Mouse (Mus musculus) neural tube, embryonic 13.5 days (tissue): ENCODE data around the gene Rab3c. TPM values are rescaled to one million over a fixed set of nuclear protein-coding genes. Genes with fewer than 3 reads are reported as not detected.

Source experiments
- ATAC-seq: fragments of 200-750 bp; cut with Nextera tagmentation; 2 replicates; pipeline ENCODE4 v1.8.0; 2017; ENCODE audit warnings: low read depth, mild to moderate bottlenecking, moderate TSS enrichment, moderate library complexity
- H3K27ac ChIP-seq: fragments of 300-500 bp; sonication (generic); replicated peaks from 2 replicates; pipeline ENCODE4 v1.5.1; 2015; ENCODE audit warnings: moderate library complexity, mild to moderate bottlenecking, inconsistent platforms
- H3K27me3 ChIP-seq: fragments of 300-500 bp; sonication (generic); 2 replicates; pipeline ENCODE4 v1.6.1; 2015; ENCODE audit warnings: mild to moderate bottlenecking, inconsistent platforms
- H3K36me3 ChIP-seq: fragments of 300-500 bp; sonication (generic); 2 replicates; pipeline ENCODE4 v1.6.1; 2015; ENCODE audit warnings: mild to moderate bottlenecking, inconsistent platforms
- H3K4me1 ChIP-seq: fragments of 300-500 bp; sonication (generic); replicated peaks from 2 replicates; pipeline ENCODE4 v1.6.1; 2015; ENCODE audit warnings: inconsistent platforms
- H3K4me2 ChIP-seq: fragments of 300-500 bp; sonication (generic); 2 replicates; pipeline ENCODE4 v1.6.1; 2015; ENCODE audit warnings: inconsistent platforms, mild to moderate bottlenecking, moderate library complexity
- H3K4me3 ChIP-seq: fragments of 300-500 bp; sonication (generic); 2 replicates; pipeline ENCODE4 v1.5.1; 2015; ENCODE audit warnings: mild to moderate bottlenecking, inconsistent platforms
- H3K9ac ChIP-seq: fragments of 300-500 bp; sonication (generic); 2 replicates; pipeline ENCODE4 v1.6.1; 2015; ENCODE audit warnings: moderate library complexity, mild to moderate bottlenecking, inconsistent platforms
- H3K9me3 ChIP-seq: fragments of 300-500 bp; sonication (generic); 2 replicates; pipeline ENCODE4 v1.6.1; 2016; ENCODE audit warnings: inconsistent platforms
- WGBS: fragments of 180-500 bp; shearing (Covaris S2); methylation state at CpG from one replicate; pipeline ENCODE4 v1.1.7; 2015; 5-methylcytosine and 5-hydroxymethylcytosine counted together
- polyA plus RNA-seq: library from polyadenylated mRNA; unstranded; fragments of >200 nt; fragmentation: Nextera tagmentation; extraction: Ambion mirVana; gene quantifications from 2 replicates; pipeline ENCODE4 v1.2.1, GENCODE M21; 2015

Gene Rab3c
- polyA plus RNA-seq, 1 experiment from 2014 or later = 174 TPM

DNA sequence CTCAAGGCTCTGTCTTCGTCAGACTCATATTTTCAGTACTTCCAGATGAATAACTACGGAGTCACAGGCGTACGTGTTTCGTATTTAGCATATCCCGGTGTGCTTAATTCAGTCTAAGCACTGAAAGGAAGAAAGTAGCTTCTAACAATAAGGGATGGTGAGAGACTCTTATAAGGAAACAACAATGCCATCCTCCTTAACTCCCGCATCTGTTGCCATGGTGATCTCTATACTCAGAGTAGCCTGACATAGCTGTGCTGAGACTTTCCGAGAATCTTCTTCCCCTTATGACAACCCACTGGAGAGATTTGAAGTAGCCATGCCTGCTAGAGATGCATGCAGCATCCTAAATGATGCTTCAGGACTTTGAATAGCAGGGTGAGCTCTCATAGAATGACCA lies 272.3 kb downstream of the Rab3c start:
- H3K36me3 ChIP-seq = no peaks in the 10 kb centered on the region
- peak overlapping the region; percentile 13; the same call in 1 of the 2 replicates for H3K4me2 ChIP-seq
- ATAC-seq = peak; percentile 55; the same call in 1 of the 2 replicates
- no peaks in the 10 kb centered on the region for H3K27me3 ChIP-seq
- H3K9me3 ChIP-seq = no peaks in the 10 kb centered on the region
- WGBS = 28% methylated on average over 8 of the region's 8 CpGs
- peak overlapping the region; percentile 35; the same call in 1 of the 2 replicates for H3K27ac ChIP-seq
- H3K4me3 ChIP-seq = no peak overlapping the region
- peaks cover 12% of the 10 kb centered on the region for H3K4me1 ChIP-seq
- no peak overlapping the region for H3K9ac ChIP-seq

DNA sequence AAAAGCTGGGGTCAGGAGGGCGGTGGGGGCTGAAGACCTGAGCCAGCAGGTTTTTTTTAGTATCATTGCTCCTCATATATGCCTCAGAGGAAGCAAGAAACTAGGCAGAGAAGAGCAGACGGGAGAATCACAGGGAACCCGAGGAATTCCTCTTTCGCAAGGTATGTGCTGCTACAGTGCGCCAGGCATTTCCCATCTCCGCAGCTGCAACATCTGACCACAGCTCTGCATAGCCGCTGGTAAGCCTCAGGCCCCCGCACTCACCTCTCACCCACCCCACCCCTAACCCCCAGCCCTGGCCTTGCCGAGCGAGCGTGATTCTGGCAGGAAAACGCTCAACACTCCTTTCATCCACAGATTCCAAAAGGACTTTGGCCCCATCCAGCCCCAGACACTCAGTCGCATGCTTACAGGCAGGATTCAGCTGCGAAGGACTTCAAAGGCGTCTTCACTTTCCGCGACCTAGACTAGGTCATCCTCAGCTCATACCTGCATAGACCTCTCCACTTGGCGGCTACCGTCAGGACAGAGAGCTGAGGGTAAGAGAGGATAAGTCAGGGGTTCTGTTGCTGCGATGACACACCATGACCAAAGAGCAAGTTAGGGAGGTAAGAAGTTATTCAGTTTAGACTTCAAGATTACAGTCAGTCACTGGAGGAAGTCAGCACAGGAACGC lies 274.6 kb downstream of the Rab3c start:
- peaks cover 12% of the 10 kb centered on the region for H3K4me1 ChIP-seq
- H3K4me2 ChIP-seq = no peak overlapping the region
- H3K4me3 ChIP-seq = no peak overlapping the region
- H3K27ac ChIP-seq = no peak overlapping the region
- ATAC-seq = no peak
- no peaks in the 10 kb centered on the region for H3K36me3 ChIP-seq
- WGBS = 53% methylated on average over 21 of the region's 21 CpGs
- H3K27me3 ChIP-seq = no peaks in the 10 kb centered on the region
- H3K9ac ChIP-seq = no peak overlapping the region
- H3K9me3 ChIP-seq = no peaks in the 10 kb centered on the region

Other genes starting within 250 kb of the Rab3c start
- gene Gapt, start 76.2 kb upstream of the Rab3c start, polyA plus RNA-seq = 0.14 TPM in 1 of 2 replicates, not detected in the other
- gene Plk2, start 114.0 kb upstream of the Rab3c start, polyA plus RNA-seq = 116 TPM in 2 replicates